Mouse (Mus musculus) heart, postnatal 25 days (tissue): ENCODE measurements around the gene Tex13a. TPM values are rescaled to one million over a fixed set of nuclear protein-coding genes. Genes with fewer than 3 reads are reported as not detected.

Source experiments
- DNase-seq: peaks from one replicate; pipeline ENCODE4 v3.0.0; 2022; ENCODE audit warnings: low spot score
- intact Hi-C: fragments of 180-260 bp; cut with DNase I; formaldehyde crosslinking; loops from one replicate; pipeline ENCODE4 v1.15.1; 2025
- total RNA-seq, 2 experiments: library from RNA; stranded (reverse); gene quantifications; 2 replicates each; pipeline ENCODE4 v1.2.3; 2021

The Tex13a gene
- total RNA-seq: not detected

- intact Hi-C loops: no loop called here
- DNase-seq: no peak
These were observed at the start of gene Tex13a for GRCm38 (mm10) chrX:138209480-138209879. Gene Tex13a (minus strand): TSS chrX:138209580.

DNA sequence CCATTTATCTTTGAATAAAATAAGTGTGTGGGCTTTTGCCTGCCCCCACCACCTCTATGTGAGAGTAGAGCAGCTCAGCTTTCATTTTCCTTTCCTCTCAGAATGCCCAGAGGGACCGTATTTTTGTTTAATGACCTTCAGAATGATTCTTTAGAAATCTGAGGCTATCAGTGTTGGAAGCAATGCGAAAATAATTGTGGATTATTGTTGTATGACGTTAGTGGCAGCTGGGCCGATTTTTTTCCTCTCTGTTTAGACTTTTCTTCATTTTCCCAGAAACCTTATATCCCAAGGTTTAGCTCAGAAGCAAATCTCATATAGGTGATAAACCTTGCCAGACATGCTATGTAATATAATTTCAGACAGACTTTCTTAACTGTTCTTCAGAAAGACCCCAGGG is 25.2 kb upstream of the Tex13a start:
- intact Hi-C loops: no loop called here
- no peak for DNase-seq

GRCm38 (mm10) chrX:138170146-138170545 is 39.2 kb downstream of the Tex13a start:
- DNase-seq: no peak
- intact Hi-C loops: no loop called here
